ENCODE assay signal across 26 mouse cellular contexts in genomic region chr2:79315108-79315507, GRCm38 (mm10). TPM values are rescaled to one million over a fixed set of nuclear protein-coding genes. Genes with fewer than 3 reads are reported as not detected.
A peak's percentile ranks its signal among the peaks of the same experiment; 100 is the strongest.
DNase-seq lines count a peak whose midpoint lies in the region; ATAC-seq and TF ChIP-seq lines count a peak whose summit lies in the region.
"Had no signal": no experiment of that assay in that cellular context is flagged by ENCODE, and none has a peak within 500 bp of the region (broad histone marks: within the 10 kb centered on the region; RNA-seq: fewer than 3 reads in every experiment).

No protein-coding gene starts in this region.

- no peak overlapping the region for H3K9ac ChIP-seq in forebrain, embryonic 15.5 days (replicated peaks)
- no peak overlapping the region for H3K9ac ChIP-seq in forebrain, postnatal 0 days
- H3K9ac ChIP-seq in liver, postnatal 0 days (replicated peaks) = no peak overlapping the region
- H3K9ac ChIP-seq in liver, embryonic 11.5 days (ENCODE audit: low read depth, low read length) = no peak overlapping the region
- H3K9ac ChIP-seq: heart, embryonic 15.5 days; hindbrain, embryonic 12.5 days; liver, embryonic 12.5 days had no signal

- H3K4me3 ChIP-seq in forebrain, embryonic 15.5 days = no peak overlapping the region
- H3K4me3 ChIP-seq in forebrain, postnatal 0 days (ENCODE audit: low read depth, low read length) = no peak overlapping the region
- no peak overlapping the region for H3K4me3 ChIP-seq in liver, postnatal 0 days (ENCODE audit: low read depth, low read length)
- no peak overlapping the region for H3K4me3 ChIP-seq in liver, embryonic 11.5 days (ENCODE audit: low read depth, low read length)
- H3K4me3 ChIP-seq in embryonic facial prominence, embryonic 10.5 days = no peak overlapping the region
- H3K4me3 ChIP-seq: heart, embryonic 15.5 days; hindbrain, embryonic 12.5 days; liver, embryonic 12.5 days had no signal

- no peak overlapping the region for H3K4me2 ChIP-seq in forebrain, embryonic 15.5 days (replicated peaks)
- no peak overlapping the region for H3K4me2 ChIP-seq in forebrain, postnatal 0 days (ENCODE audit: low read depth)
- no peak overlapping the region for H3K4me2 ChIP-seq in liver, postnatal 0 days (ENCODE audit: low read depth, low read length)
- no peak overlapping the region for H3K4me2 ChIP-seq in liver, embryonic 11.5 days
- H3K4me2 ChIP-seq: heart, embryonic 15.5 days; hindbrain, embryonic 12.5 days; liver, embryonic 12.5 days had no signal

- WGBS in forebrain, embryonic 15.5 days = 54% methylated on average over 4 of the region's 4 CpGs
- WGBS in forebrain, postnatal 0 days = 59% methylated on average over 4 of the region's 4 CpGs
- WGBS in liver, postnatal 0 days (ENCODE audit: insufficient replicate concordance) = 89% methylated on average over 4 of the region's 4 CpGs
- 86% methylated on average over 4 of the region's 4 CpGs for WGBS in liver, embryonic 11.5 days
- 83% methylated on average over 4 of the region's 4 CpGs for WGBS in embryonic facial prominence, embryonic 10.5 days

- 0 out of 2 replicates have a peak, but pooled peaks have one; percentile 46 for ATAC-seq in forebrain, embryonic 15.5 days (replicated peaks)
- no peak for ATAC-seq in forebrain, postnatal 0 days
- ATAC-seq in liver, postnatal 0 days = peak; percentile 67; the same call in 1 of the 2 replicates
- no peak for ATAC-seq in liver, embryonic 11.5 days (replicated peaks; ENCODE audit: low FRiP score)
- ATAC-seq: CD4-positive, CD25-positive, alpha-beta regulatory T cell, adult 4 months; intestine, embryonic 16.5 days; liver, embryonic 12.5 days had no signal

- H3K4me1 ChIP-seq in forebrain, embryonic 15.5 days = peaks cover 9% of the 10 kb centered on the region
- no peaks in the 10 kb centered on the region for H3K4me1 ChIP-seq in forebrain, postnatal 0 days (ENCODE audit: insufficient read depth)
- no peaks in the 10 kb centered on the region for H3K4me1 ChIP-seq in liver, postnatal 0 days (ENCODE audit: insufficient read depth)
- no peaks in the 10 kb centered on the region for H3K4me1 ChIP-seq in liver, embryonic 11.5 days (replicated peaks; ENCODE audit: control insufficient read depth, insufficient read depth, low read length)
- H3K4me1 ChIP-seq in embryonic facial prominence, embryonic 10.5 days = no peaks in the 10 kb centered on the region
- H3K4me1 ChIP-seq: heart, embryonic 15.5 days; hindbrain, embryonic 12.5 days; liver, embryonic 12.5 days had no signal

- no peak for DNase-seq in forebrain, postnatal 0 days
- peak; percentile 37 for DNase-seq in liver, postnatal 0 days
- DNase-seq in liver, embryonic 11.5 days (ENCODE audit: low spot score) = no peak
- DNase-seq in embryonic facial prominence, embryonic 10.5 days (ENCODE audit: low spot score) = peak; percentile 11
- peak; percentile 25 for DNase-seq in fat pad, adult 2 months (ENCODE audit: extremely low read depth, low read depth, low spot score)
- no peak for DNase-seq in retina, embryonic 14.5 days (ENCODE audit: low spot score)
- DNase-seq: adrenal gland, postnatal 14 days; cerebellum, adult 11-12 months; cerebellum, adult 9-11 months; gastrocnemius, postnatal 10 days; kidney, adult 9 months; kidney, postnatal 10 days; layer of hippocampus, postnatal 36 days; lung, adult 18-20 months; lung, postnatal 10 days; right cerebral cortex, adult 18-20 months; thymus, adult 2 months; thymus, postnatal 36 days had no signal

- no peak overlapping the region for H3K27ac ChIP-seq in forebrain, embryonic 15.5 days (replicated peaks)
- H3K27ac ChIP-seq in forebrain, postnatal 0 days (ENCODE audit: low read depth, low read length) = no peak overlapping the region
- H3K27ac ChIP-seq in liver, postnatal 0 days (ENCODE audit: low read depth) = no peak overlapping the region
- no peak overlapping the region for H3K27ac ChIP-seq in liver, embryonic 11.5 days (ENCODE audit: low read depth, low read length)
- H3K27ac ChIP-seq in embryonic facial prominence, embryonic 10.5 days (replicated peaks) = no peak overlapping the region
- H3K27ac ChIP-seq: heart, embryonic 15.5 days; hindbrain, embryonic 12.5 days; liver, embryonic 12.5 days; macrophage; stomach, postnatal 0 days had no signal

- no peaks in the 10 kb centered on the region for H3K9me3 ChIP-seq in forebrain, embryonic 15.5 days
- H3K9me3 ChIP-seq in forebrain, postnatal 0 days (ENCODE audit: low read length) = no peaks in the 10 kb centered on the region
- no peaks in the 10 kb centered on the region for H3K9me3 ChIP-seq in liver, postnatal 0 days (ENCODE audit: low read length)
- no peaks in the 10 kb centered on the region for H3K9me3 ChIP-seq in liver, embryonic 11.5 days (ENCODE audit: control insufficient read depth, low read length)
- no peaks in the 10 kb centered on the region for H3K9me3 ChIP-seq in embryonic facial prominence, embryonic 10.5 days
- H3K9me3 ChIP-seq: heart, embryonic 15.5 days; hindbrain, embryonic 12.5 days; liver, embryonic 12.5 days had no signal

- no peak for TF ChIP-seq EP300 in liver, postnatal 0 days (IDR thresholded peaks at IDR 0.05; ENCODE audit: low read depth)

- no peaks in the 10 kb centered on the region for H3K27me3 ChIP-seq in forebrain, embryonic 15.5 days
- no peaks in the 10 kb centered on the region for H3K27me3 ChIP-seq in forebrain, postnatal 0 days (ENCODE audit: insufficient read depth, low read length)
- H3K27me3 ChIP-seq in liver, postnatal 0 days (ENCODE audit: insufficient read depth, low read length) = no peaks in the 10 kb centered on the region
- H3K27me3 ChIP-seq in liver, embryonic 11.5 days (replicated peaks; ENCODE audit: control insufficient read depth, insufficient read depth, low read length) = no peaks in the 10 kb centered on the region
- no peaks in the 10 kb centered on the region for H3K27me3 ChIP-seq in embryonic facial prominence, embryonic 10.5 days (replicated peaks; ENCODE audit: low read depth, poor library complexity, severe bottlenecking)
- H3K27me3 ChIP-seq: heart, embryonic 15.5 days; hindbrain, embryonic 12.5 days; liver, embryonic 12.5 days had no signal

- no peak for TF ChIP-seq CTCF in forebrain, postnatal 0 days (IDR thresholded peaks at IDR 0.05; ENCODE audit: low read depth)
- TF ChIP-seq CTCF in liver, postnatal 0 days (IDR thresholded peaks at IDR 0.05; ENCODE audit: low read depth) = no peak

- no peaks in the 10 kb centered on the region for H3K36me3 ChIP-seq in forebrain, embryonic 15.5 days
- no peaks in the 10 kb centered on the region for H3K36me3 ChIP-seq in forebrain, postnatal 0 days (ENCODE audit: insufficient read depth)
- H3K36me3 ChIP-seq in liver, postnatal 0 days (replicated peaks; ENCODE audit: insufficient read depth, low read length) = peaks cover 66% of the 10 kb centered on the region
- H3K36me3 ChIP-seq in liver, embryonic 11.5 days (ENCODE audit: control insufficient read depth, insufficient read depth, low read length) = peaks cover 11% of the 10 kb centered on the region
- peaks cover 3% of the 10 kb centered on the region; the same call in 1 of the 2 replicates for H3K36me3 ChIP-seq in embryonic facial prominence, embryonic 10.5 days (replicated peaks)
- H3K36me3 ChIP-seq: heart, embryonic 15.5 days; hindbrain, embryonic 12.5 days had no signal

RNA-seq across cellular contexts. Expression of gene Itga4, which starts 59.9 kb away (rescaled TPM):
- 2.7 and 3.2 TPM in 2 replicates for polyA plus RNA-seq in forebrain, embryonic 15.5 days (2015; fragmentation: Nextera tagmentation; extraction: Ambion mirVana)
- 3.3 and 4.1 TPM in 2 replicates for total RNA-seq in forebrain, postnatal 0 days (2014; rRNA removed)
- 0.92 and 1.5 TPM in 2 replicates for polyA plus RNA-seq in forebrain, postnatal 0 days (2015; fragmentation: Nextera tagmentation; extraction: Ambion mirVana)
- polyA plus RNA-seq in liver, postnatal 0 days (2015; fragmentation: Nextera tagmentation; extraction: Ambion mirVana) = 8.3 and 10.2 TPM in 2 replicates
- 35.5 and 38.9 TPM in 2 replicates for polyA plus RNA-seq in liver, embryonic 11.5 days (2014; fragmentation: Nextera tagmentation; extraction: Ambion mirVana)
- polyA plus RNA-seq in embryonic facial prominence, embryonic 10.5 days (2016; fragmentation: Nextera tagmentation; extraction: Ambion mirVana) = 6.0 and 6.1 TPM in 2 replicates

Comparison
In these comparisons a context has a peak if more than half of its experiments do, and no peak if none do; other contexts are left out.
1. ATAC-seq: peak in forebrain, embryonic 15.5 days (single experiment) and liver, postnatal 0 days (single experiment); none in forebrain, postnatal 0 days (single experiment) and liver, embryonic 11.5 days (single experiment).
2. DNase-seq: peak in liver, postnatal 0 days (single experiment), embryonic facial prominence, embryonic 10.5 days (single experiment) and fat pad, adult 2 months (single experiment); none in forebrain, postnatal 0 days (single experiment), liver, embryonic 11.5 days (single experiment) and retina, embryonic 14.5 days (single experiment).